ENCODE assay signal across 8 mouse cellular contexts in genomic region chr2:150788768-150789550, GRCm38 (mm10). TPM values are rescaled to one million over a fixed set of nuclear protein-coding genes. Genes with fewer than 3 reads are reported as not detected.
A peak's percentile ranks its signal among the peaks of the same experiment; 100 is the strongest.
DNase-seq lines count a peak whose midpoint lies in the region; ATAC-seq lines count a peak whose summit lies in the region.

No protein-coding gene starts in this region.

- no peaks in the 10 kb centered on the region; the same call in 1 of the 2 replicates for H3K4me1 ChIP-seq in embryonic facial prominence, embryonic 11.5 days (ENCODE audit: control insufficient read depth, insufficient read depth, low read length)
- H3K4me1 ChIP-seq in embryonic facial prominence, embryonic 10.5 days: peaks cover 36% of the 10 kb centered on the region
- peaks cover 36% of the 10 kb centered on the region for H3K4me1 ChIP-seq in limb, embryonic 13.5 days
- peaks cover 37% of the 10 kb centered on the region for H3K4me1 ChIP-seq in neural tube, embryonic 15.5 days

- H3K36me3 ChIP-seq in embryonic facial prominence, embryonic 11.5 days (replicated peaks; ENCODE audit: control insufficient read depth, insufficient read depth, low read depth, low read length): no peaks in the 10 kb centered on the region
- peaks cover 22% of the 10 kb centered on the region for H3K36me3 ChIP-seq in embryonic facial prominence, embryonic 10.5 days (replicated peaks)
- peaks cover 23% of the 10 kb centered on the region for H3K36me3 ChIP-seq in limb, embryonic 13.5 days
- H3K36me3 ChIP-seq in neural tube, embryonic 15.5 days: peaks cover 9% of the 10 kb centered on the region; the same call in 1 of the 2 replicates

- 79% methylated on average over 4 of the region's 4 CpGs for WGBS in embryonic facial prominence, embryonic 11.5 days
- 78% methylated on average over 4 of the region's 4 CpGs for WGBS in embryonic facial prominence, embryonic 10.5 days
- 52% methylated on average over 4 of the region's 4 CpGs for WGBS in limb, embryonic 13.5 days
- 55% methylated on average over 4 of the region's 4 CpGs for WGBS in neural tube, embryonic 15.5 days

- peak; percentile 11 for DNase-seq in embryonic facial prominence, embryonic 11.5 days (ENCODE audit: low spot score)
- DNase-seq in embryonic facial prominence, embryonic 10.5 days (ENCODE audit: low spot score): no peak
- peak; percentile 94 to 96 for DNase-seq in cerebellum, postnatal 10 days
- peak; percentile 70 to 80 for DNase-seq in kidney, adult 8-10 months
- no peak for DNase-seq in embryo, embryonic 11 days

- H3K4me3 ChIP-seq in embryonic facial prominence, embryonic 11.5 days (ENCODE audit: low read depth, low read length): no peak overlapping the region
- no peak overlapping the region for H3K4me3 ChIP-seq in embryonic facial prominence, embryonic 10.5 days
- H3K4me3 ChIP-seq in limb, embryonic 13.5 days: peak overlapping the region; percentile 20
- peak overlapping the region; percentile 94 for H3K4me3 ChIP-seq in neural tube, embryonic 15.5 days (replicated peaks)

- H3K9ac ChIP-seq in embryonic facial prominence, embryonic 11.5 days (replicated peaks; ENCODE audit: low read length): no peak overlapping the region
- H3K9ac ChIP-seq in limb, embryonic 13.5 days: peak overlapping the region; percentile 43
- H3K9ac ChIP-seq in neural tube, embryonic 15.5 days (replicated peaks): no peak overlapping the region; the same call in 1 of the 2 replicates

- H3K27me3 ChIP-seq in embryonic facial prominence, embryonic 11.5 days (ENCODE audit: control insufficient read depth, insufficient read depth, low read length): no peaks in the 10 kb centered on the region
- no peaks in the 10 kb centered on the region for H3K27me3 ChIP-seq in embryonic facial prominence, embryonic 10.5 days (replicated peaks; ENCODE audit: low read depth, poor library complexity, severe bottlenecking)
- no peaks in the 10 kb centered on the region for H3K27me3 ChIP-seq in limb, embryonic 13.5 days
- 0 out of 2 replicates have a peak, but pooled peaks cover 5% of the 10 kb centered on the region for H3K27me3 ChIP-seq in neural tube, embryonic 15.5 days (replicated peaks)

- no peak for ATAC-seq in embryonic facial prominence, embryonic 11.5 days (replicated peaks; ENCODE audit: insufficient number of reproducible peaks, low FRiP score, low TSS enrichment, low read depth)
- 0 out of 2 replicates have a peak, but pooled peaks have one; percentile 8 for ATAC-seq in granulocyte monocyte progenitor cell, adult 5-6 weeks (replicated peaks; ENCODE audit: poor library complexity, severe bottlenecking)
- ATAC-seq in limb, embryonic 13.5 days (ENCODE audit: low FRiP score, low read depth): no peak
- ATAC-seq in neural tube, embryonic 15.5 days (ENCODE audit: low FRiP score): no peak

- no peak overlapping the region for H3K27ac ChIP-seq in embryonic facial prominence, embryonic 11.5 days (replicated peaks; ENCODE audit: low read depth, low read length)
- no peak overlapping the region for H3K27ac ChIP-seq in embryonic facial prominence, embryonic 10.5 days (replicated peaks)
- H3K27ac ChIP-seq in limb, embryonic 13.5 days: no peak overlapping the region
- H3K27ac ChIP-seq in neural tube, embryonic 15.5 days (replicated peaks): peak overlapping the region; percentile 65

- no peak overlapping the region for H3K4me2 ChIP-seq in embryonic facial prominence, embryonic 11.5 days (ENCODE audit: low read depth, low read length)
- peak overlapping the region; percentile 83 for H3K4me2 ChIP-seq in limb, embryonic 13.5 days (replicated peaks)
- H3K4me2 ChIP-seq in neural tube, embryonic 15.5 days: peak overlapping the region; percentile 86

- no peaks in the 10 kb centered on the region for H3K9me3 ChIP-seq in embryonic facial prominence, embryonic 11.5 days (replicated peaks; ENCODE audit: control insufficient read depth, low read length)
- H3K9me3 ChIP-seq in embryonic facial prominence, embryonic 10.5 days: no peaks in the 10 kb centered on the region
- no peaks in the 10 kb centered on the region for H3K9me3 ChIP-seq in limb, embryonic 13.5 days
- no peaks in the 10 kb centered on the region for H3K9me3 ChIP-seq in neural tube, embryonic 15.5 days (replicated peaks)

RNA-seq across cellular contexts. Expression of gene Pygb, which starts 2.4 kb away (rescaled TPM):
- 38.9 and 43.4 TPM in 2 replicates for polyA plus RNA-seq in embryonic facial prominence, embryonic 11.5 days (2014; fragmentation: Nextera tagmentation; extraction: Ambion mirVana)
- 62.1 and 66.3 TPM in 2 replicates for polyA plus RNA-seq in embryonic facial prominence, embryonic 10.5 days (2016; fragmentation: Nextera tagmentation; extraction: Ambion mirVana)
- total RNA-seq in granulocyte monocyte progenitor cell, adult 5-6 weeks (2014; fragmentation: Nextera tagmentation): 18.3 and 18.9 TPM in 2 replicates
- 25.9 and 40.1 TPM in 2 replicates for total RNA-seq in granulocyte monocyte progenitor cell, adult 5-6 weeks (2017)
- polyA plus RNA-seq in limb, embryonic 13.5 days (2015; fragmentation: Nextera tagmentation; extraction: Ambion mirVana): 95.7 and 107 TPM in 2 replicates
- polyA plus RNA-seq in neural tube, embryonic 15.5 days (2015; fragmentation: Nextera tagmentation; extraction: Ambion mirVana): 153 and 158 TPM in 2 replicates

RNA-seq across cellular contexts. Expression of gene Entpd6, which starts 40.1 kb away (rescaled TPM):
- 22.6 and 24.0 TPM in 2 replicates for polyA plus RNA-seq in embryonic facial prominence, embryonic 11.5 days (2014; fragmentation: Nextera tagmentation; extraction: Ambion mirVana)
- 30.7 and 37.1 TPM in 2 replicates for polyA plus RNA-seq in embryonic facial prominence, embryonic 10.5 days (2016; fragmentation: Nextera tagmentation; extraction: Ambion mirVana)
- total RNA-seq in granulocyte monocyte progenitor cell, adult 5-6 weeks (2014; fragmentation: Nextera tagmentation): 15.8 and 17.0 TPM in 2 replicates
- 14.7 and 15.6 TPM in 2 replicates for total RNA-seq in granulocyte monocyte progenitor cell, adult 5-6 weeks (2017)
- 29.3 and 29.9 TPM in 2 replicates for polyA plus RNA-seq in limb, embryonic 13.5 days (2015; fragmentation: Nextera tagmentation; extraction: Ambion mirVana)
- polyA plus RNA-seq in neural tube, embryonic 15.5 days (2015; fragmentation: Nextera tagmentation; extraction: Ambion mirVana): 72.6 and 78.2 TPM in 2 replicates

Comparison
In these comparisons a context has a peak if more than half of its experiments do, and no peak if none do; other contexts are left out.
1. DNase-seq: peak in embryonic facial prominence, embryonic 11.5 days (single experiment), cerebellum, postnatal 10 days (2 of 2) and kidney, adult 8-10 months (2 of 2); none in embryonic facial prominence, embryonic 10.5 days (single experiment) and embryo, embryonic 11 days (single experiment).
2. H3K4me3 ChIP-seq: peak in limb, embryonic 13.5 days (single experiment) and neural tube, embryonic 15.5 days (single experiment); none in embryonic facial prominence, embryonic 11.5 days (single experiment) and embryonic facial prominence, embryonic 10.5 days (single experiment).